Mouse (Mus musculus): Measurements from ENCODE around the gene Commd3.

GRCm38 (mm10) chr2:18686386-18686785 lies 14.2 kb downstream of the Commd3 start:
- TF ChIP-seq POLR2A (IDR thresholded peaks at IDR 0.05; ENCODE audit: extremely low read depth, insufficient read depth, low read length) = no peak
- no peak for TF ChIP-seq CTCF (IDR thresholded peaks at IDR 0.05; ENCODE audit: extremely low read depth, insufficient read depth, low read length)

Measured in cortical plate, adult 2 months (tissue).